Mouse (Mus musculus) embryonic facial prominence, embryonic 12.5 days (tissue): ENCODE data around the gene Gm28230. TPM values are rescaled to one million over a fixed set of nuclear protein-coding genes. Genes with fewer than 3 reads are reported as not detected.
A peak's percentile ranks its signal among the peaks of the same experiment; 100 is the strongest.

Experiments
- ATAC-seq: fragments of 200-750 bp; cut with Nextera tagmentation; 2 replicates; pipeline ENCODE4 v1.8.0; 2017; ENCODE audit not compliant: insufficient number of reproducible peaks, insufficient read depth, low FRiP score, low TSS enrichment
- H3K27ac ChIP-seq: fragments of 300-500 bp; sonication (generic); 2 replicates; pipeline ENCODE4 v1.5.1; 2016; ENCODE audit warnings: mild to moderate bottlenecking
- H3K27me3 ChIP-seq: fragments of 300-500 bp; sonication (generic); 2 replicates; pipeline ENCODE4 v1.6.1; 2016; ENCODE audit warnings: mild to moderate bottlenecking, moderate library complexity
- H3K36me3 ChIP-seq: fragments of 300-500 bp; sonication (generic); 2 replicates; pipeline ENCODE4 v1.6.1; 2016; ENCODE audit warnings: mild to moderate bottlenecking
- H3K4me1 ChIP-seq: fragments of 300-500 bp; sonication (generic); 2 replicates; pipeline ENCODE4 v1.6.1; 2016
- H3K4me2 ChIP-seq: fragments of 300-500 bp; sonication (generic); replicated peaks from 2 replicates; pipeline ENCODE4 v1.6.1; 2016; ENCODE audit warnings: mild to moderate bottlenecking, moderate library complexity
- H3K4me3 ChIP-seq: fragments of 300-500 bp; sonication (generic); 2 replicates; pipeline ENCODE4 v1.5.1; 2016; ENCODE audit warnings: mild to moderate bottlenecking
- H3K9ac ChIP-seq: fragments of 300-500 bp; sonication (generic); 2 replicates; pipeline ENCODE4 v1.6.1; 2016; ENCODE audit warnings: mild to moderate bottlenecking, moderate library complexity
- H3K9me3 ChIP-seq: fragments of 300-500 bp; sonication (generic); 2 replicates; pipeline ENCODE4 v1.6.1; 2016; ENCODE audit warnings: mild to moderate bottlenecking, moderate library complexity
- WGBS: fragments of 180-500 bp; shearing (Covaris S2); methylation state at CpG from one replicate; pipeline ENCODE4 v1.1.7; 2016; 5-methylcytosine and 5-hydroxymethylcytosine counted together
- polyA plus RNA-seq: library from polyadenylated mRNA; unstranded; fragments of >200 nt; fragmentation: Nextera tagmentation; extraction: Ambion mirVana; gene quantifications from 2 replicates; pipeline ENCODE4 v1.2.1, GENCODE M21; 2016

Gene Gm28230
- 0.13 TPM in 1 of 2 replicates, not detected in the other for polyA plus RNA-seq

DNA sequence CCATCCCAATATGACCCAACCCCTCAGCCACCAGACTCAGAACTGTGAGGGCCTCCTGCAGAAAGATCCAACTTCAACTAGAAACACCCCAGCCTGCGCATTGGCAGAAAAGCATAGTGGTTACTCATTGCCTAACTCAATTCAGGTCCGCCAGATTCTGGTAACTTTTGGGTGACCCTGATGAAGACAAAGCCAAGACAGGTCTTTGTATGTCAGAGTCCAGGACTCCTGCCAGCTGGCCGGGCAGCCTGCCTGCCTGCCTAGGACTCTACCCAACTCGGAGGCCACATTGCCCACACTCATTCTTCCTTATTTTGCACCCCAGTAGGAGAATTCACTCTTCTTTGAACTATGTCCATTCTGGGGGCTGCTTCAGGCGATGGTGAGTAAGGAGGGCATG, at the start of gene Gm28230:
TSS of gene Gm28230 (plus strand) at position 178 of the 400 bp plus-strand sequence.
- Histone ChIP-seq H3K9me3 (no peaks in the 10 kb centered on the region), H3K4me1 (no peaks in the 10 kb centered on the region), H3K27me3 (peaks cover 94% of the 10 kb centered on the region)

DNA sequence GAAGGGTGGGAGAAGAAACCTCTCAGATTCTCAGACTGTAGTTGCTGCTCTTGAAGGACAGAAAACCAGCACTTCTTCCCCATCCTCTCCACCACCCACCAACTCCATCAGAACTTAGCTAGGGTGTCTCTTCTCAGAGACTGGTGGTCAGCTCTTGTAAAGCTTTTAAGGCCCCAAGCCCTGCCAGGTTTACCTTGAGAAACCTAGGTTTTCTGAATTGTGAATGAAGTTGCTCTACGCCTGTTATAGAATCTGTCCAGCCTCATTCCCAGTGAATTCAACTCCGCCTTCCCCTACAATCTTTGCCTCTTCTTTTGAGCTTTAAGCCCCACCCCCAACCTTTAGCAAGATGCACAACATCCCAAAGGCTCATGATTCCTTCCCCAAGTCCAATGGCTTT, 49.4 kb upstream of the Gm28230 start:
- no peaks in the 10 kb centered on the region for H3K36me3 ChIP-seq
- H3K4me1 ChIP-seq = peaks cover 22% of the 10 kb centered on the region
- 9% methylated on average over 2 of the region's 2 CpGs for WGBS
- peaks cover 99% of the 10 kb centered on the region for H3K27me3 ChIP-seq
- H3K4me2 ChIP-seq = no peak overlapping the region
- no peaks in the 10 kb centered on the region for H3K9me3 ChIP-seq
- H3K9ac ChIP-seq = no peak overlapping the region
- no peak overlapping the region for H3K4me3 ChIP-seq
- ATAC-seq = no peak
- H3K27ac ChIP-seq = no peak overlapping the region

More for the DNA sequence above, at the start of gene Gm28230:
- ATAC-seq = no peak
- 2% methylated on average over 5 of the region's 5 CpGs for WGBS
- H3K4me2 ChIP-seq = peak within 1 kb of the TSS; percentile 40
- no peaks in the 10 kb centered on the region for H3K36me3 ChIP-seq
- no peak within 1 kb of the TSS; the same call in 1 of the 2 replicates for H3K9ac ChIP-seq
- H3K27ac ChIP-seq = no peak within 1 kb of the TSS
- H3K4me3 ChIP-seq = peak within 1 kb of the TSS; percentile 20

GRCm38 (mm10) chr2:74678891-74679595, 47.5 kb upstream of the Gm28230 start, which contains the start of gene Hoxd11:
Gene Hoxd11 (plus strand): TSS chr2:74679557.
- 2% methylated on average over 15 of the region's 15 CpGs for WGBS
- peaks cover 18% of the 10 kb centered on the region for H3K4me1 ChIP-seq
- ATAC-seq = no peak
- H3K9me3 ChIP-seq = no peaks in the 10 kb centered on the region
- H3K27me3 ChIP-seq = peaks cover 98% of the 10 kb centered on the region
- H3K9ac ChIP-seq = no peak within 1 kb of the TSS
- no peaks in the 10 kb centered on the region for H3K36me3 ChIP-seq
- no peak within 1 kb of the TSS for H3K4me3 ChIP-seq
- 0 out of 2 replicates have a peak within 1 kb of the TSS, but pooled peaks have one; percentile 5 for H3K4me2 ChIP-seq
- H3K27ac ChIP-seq = no peak within 1 kb of the TSS

GRCm38 (mm10) chr2:74679596-74679971, 46.9 kb upstream of the Gm28230 start:
- Histone ChIP-seq H3K27me3 (peaks cover 98% of the 10 kb centered on the region), H3K4me1 (peaks cover 18% of the 10 kb centered on the region), H3K9ac (no peak overlapping the region), H3K4me2 (0 out of 2 replicates have a peak overlapping the region, but pooled peaks have one; percentile 5), H3K9me3 (no peaks in the 10 kb centered on the region), H3K36me3 (no peaks in the 10 kb centered on the region), H3K4me3 (no peak overlapping the region), H3K27ac (no peak overlapping the region)
- no peak for ATAC-seq
- WGBS = under 1% methylated on average over 26 of the region's 26 CpGs

GRCm38 (mm10) chr2:74679980-74680379, 46.5 kb upstream of the Gm28230 start:
- H3K36me3 ChIP-seq = no peaks in the 10 kb centered on the region
- H3K27me3 ChIP-seq = peaks cover 98% of the 10 kb centered on the region
- no peaks in the 10 kb centered on the region for H3K9me3 ChIP-seq
- H3K4me1 ChIP-seq = peaks cover 18% of the 10 kb centered on the region
- no peak overlapping the region for H3K9ac ChIP-seq
- H3K4me3 ChIP-seq = no peak overlapping the region
- under 1% methylated on average over 23 of the region's 23 CpGs for WGBS
- H3K27ac ChIP-seq = no peak overlapping the region
- ATAC-seq = no peak
- H3K4me2 ChIP-seq = 0 out of 2 replicates have a peak overlapping the region, but pooled peaks have one; percentile 5

DNA sequence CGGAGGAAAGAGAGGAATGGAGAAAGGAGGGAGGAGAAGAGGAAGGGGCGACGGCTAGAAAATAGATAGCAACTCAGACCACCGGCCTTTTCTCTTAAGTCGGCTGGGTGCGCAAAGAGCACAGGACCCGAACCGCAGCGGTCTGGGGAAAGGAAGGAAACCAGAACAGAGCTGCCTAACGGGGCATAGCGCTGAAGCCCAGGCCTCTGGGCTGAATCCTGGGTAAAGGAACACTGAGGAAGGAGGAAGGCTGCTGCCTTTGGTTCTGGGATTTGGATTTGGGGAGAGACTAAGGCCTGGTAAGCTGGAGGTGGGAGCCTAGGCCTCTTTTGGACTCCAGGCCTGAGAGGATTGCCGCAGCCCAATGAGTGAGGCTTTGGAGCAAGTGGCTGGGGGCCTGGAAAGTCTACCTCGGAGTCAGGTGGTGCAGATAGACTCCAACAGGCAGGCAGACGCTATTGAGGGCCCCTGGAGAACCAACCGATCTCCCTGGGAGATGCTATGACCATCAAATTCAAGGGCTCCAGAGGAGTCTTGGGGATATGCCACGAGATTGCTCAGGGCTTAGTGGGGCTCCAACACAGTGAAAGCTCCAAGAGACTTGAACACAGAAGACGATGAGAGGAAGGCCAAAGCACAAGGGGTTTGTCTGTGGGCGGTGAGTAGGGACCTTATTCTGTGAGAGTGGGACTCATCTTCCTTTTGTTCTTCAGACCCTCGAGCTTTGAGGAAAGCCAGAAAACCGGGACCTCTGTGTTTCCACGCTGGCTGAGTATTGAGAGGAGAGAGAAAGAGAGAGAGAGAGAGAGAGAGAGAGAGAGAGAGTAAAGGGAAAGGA, 45.7 kb upstream of the Gm28230 start:
- H3K27me3 ChIP-seq = peaks cover 97% of the 10 kb centered on the region
- H3K4me1 ChIP-seq = peaks cover 18% of the 10 kb centered on the region
- H3K9ac ChIP-seq = no peak overlapping the region
- H3K9me3 ChIP-seq = no peaks in the 10 kb centered on the region
- WGBS = under 1% methylated on average over 21 of the region's 21 CpGs
- H3K4me3 ChIP-seq = no peak overlapping the region
- H3K36me3 ChIP-seq = no peaks in the 10 kb centered on the region
- no peak overlapping the region for H3K27ac ChIP-seq
- no peak for ATAC-seq
- H3K4me2 ChIP-seq = no peak overlapping the region

- WGBS = under 1% methylated on average over 71 of the region's 78 CpGs
- Histone ChIP-seq H3K9ac (no peak overlapping the region), H3K4me1 (peaks cover 18% of the 10 kb centered on the region), H3K27ac (no peak overlapping the region), H3K36me3 (no peaks in the 10 kb centered on the region), H3K27me3 (peaks cover 91% of the 10 kb centered on the region), H3K4me2 (peak overlapping the region; percentile 32), H3K4me3 (peak overlapping the region; percentile 22; the same call in 1 of the 2 replicates), H3K9me3 (no peaks in the 10 kb centered on the region)
- ATAC-seq = no peak
Observed at GRCm38 (mm10) chr2:74681594-74682531, 44.7 kb upstream of the Gm28230 start.

DNA sequence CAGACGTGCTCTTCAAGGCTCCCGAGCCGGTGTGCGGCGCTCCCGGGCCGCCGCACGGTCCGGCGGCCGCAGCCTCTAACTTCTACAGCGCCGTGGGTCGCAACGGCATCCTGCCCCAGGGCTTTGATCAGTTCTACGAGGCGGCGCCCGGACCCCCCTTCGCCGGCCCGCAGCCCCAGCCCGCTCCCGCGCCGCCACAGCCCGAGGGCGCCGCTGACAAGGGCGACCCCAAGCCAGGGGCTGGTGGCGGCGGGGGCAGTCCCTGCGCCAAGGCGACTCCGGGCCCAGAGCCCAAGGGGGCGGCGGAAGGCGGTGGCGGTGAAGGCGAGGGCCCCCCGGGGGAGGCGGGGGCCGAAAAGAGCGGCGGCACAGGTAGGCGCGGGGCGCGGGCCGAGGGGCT, 43.7 kb upstream of the Gm28230 start:
- no peak overlapping the region for H3K27ac ChIP-seq
- no peak for ATAC-seq
- H3K4me1 ChIP-seq = peaks cover 18% of the 10 kb centered on the region
- no peaks in the 10 kb centered on the region for H3K36me3 ChIP-seq
- under 1% methylated on average over 44 of the region's 51 CpGs for WGBS
- H3K4me2 ChIP-seq = peak overlapping the region; percentile 32
- no peaks in the 10 kb centered on the region for H3K9me3 ChIP-seq
- H3K27me3 ChIP-seq = peaks cover 91% of the 10 kb centered on the region
- no peak overlapping the region for H3K9ac ChIP-seq
- peak overlapping the region; percentile 9; the same call in 1 of the 2 replicates for H3K4me3 ChIP-seq

- Histone ChIP-seq H3K27ac (no peak overlapping the region), H3K4me3 (no peak overlapping the region), H3K9ac (no peak overlapping the region), H3K27me3 (peaks cover 92% of the 10 kb centered on the region), H3K4me1 (peaks cover 18% of the 10 kb centered on the region), H3K9me3 (no peaks in the 10 kb centered on the region), H3K4me2 (no peak overlapping the region), H3K36me3 (no peaks in the 10 kb centered on the region)
- WGBS = 0% methylated on average over 18 of the region's 18 CpGs
- no peak for ATAC-seq
Observed at GRCm38 (mm10) chr2:74683471-74683951, 43.0 kb upstream of the Gm28230 start.

DNA sequence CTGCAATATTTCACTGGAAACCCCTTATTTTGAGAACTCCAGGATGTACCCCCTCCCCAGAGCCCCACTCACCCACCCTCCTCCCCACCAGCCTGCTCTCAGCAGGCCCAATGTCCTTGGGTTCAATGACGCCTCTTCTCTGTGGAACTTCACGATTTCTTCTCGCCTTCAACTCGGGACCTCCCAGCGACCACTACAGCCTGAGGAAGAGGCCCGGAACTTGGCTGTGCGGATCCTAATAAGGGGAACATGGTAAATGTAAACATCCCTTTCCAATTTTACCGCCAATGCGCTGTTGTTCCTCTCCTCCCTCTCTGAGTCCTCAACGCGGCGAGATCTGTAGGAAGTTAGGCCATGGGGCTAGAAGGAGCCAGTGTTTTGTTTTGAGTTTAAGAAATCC, 42.4 kb upstream of the Gm28230 start:
- Histone ChIP-seq H3K4me3 (no peak overlapping the region), H3K36me3 (no peaks in the 10 kb centered on the region), H3K27me3 (peaks cover 90% of the 10 kb centered on the region), H3K9ac (no peak overlapping the region), H3K27ac (no peak overlapping the region), H3K9me3 (no peaks in the 10 kb centered on the region), H3K4me1 (peaks cover 18% of the 10 kb centered on the region), H3K4me2 (no peak overlapping the region)
- under 1% methylated on average over 12 of the region's 12 CpGs for WGBS
- ATAC-seq = no peak
